Mouse (Mus musculus): ENCODE measurements around the gene Itpk1. TPM values are rescaled to one million over a fixed set of nuclear protein-coding genes. Genes with fewer than 3 reads are reported as not detected.

Itpk1 gene
- polyA plus RNA-seq, 1 experiment from 2014 or later, result 8.9 TPM

DNA sequence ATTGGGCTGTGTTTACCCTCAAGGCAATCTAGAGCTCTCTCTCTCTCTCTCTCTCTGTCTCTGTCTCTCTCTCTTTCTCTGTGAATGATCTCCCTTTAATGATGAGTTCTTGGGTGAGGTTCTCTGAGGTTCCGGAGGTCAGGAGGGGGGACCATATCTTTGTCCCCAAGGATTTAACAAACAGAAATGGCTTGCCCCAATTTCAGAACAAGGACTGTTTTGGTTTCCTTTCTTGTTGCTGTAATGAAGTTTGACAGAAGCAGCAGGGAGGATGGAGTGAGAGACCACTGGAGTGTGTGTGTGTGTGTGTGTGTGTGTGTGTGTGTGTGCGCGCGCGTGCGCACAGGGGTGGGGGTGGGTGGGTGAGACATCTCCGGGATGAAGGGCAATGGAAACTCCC, 163.6 kb downstream of the Itpk1 start:
- Histone ChIP-seq H3K4me3 (replicated peaks) (no peak overlapping the region), H3K27ac (no peak overlapping the region), H3K4me1 (replicated peaks) (no peaks in the 10 kb centered on the region), H3K9ac (replicated peaks) (no peak overlapping the region), H3K9me3 (no peaks in the 10 kb centered on the region), H3K4me2 (no peak overlapping the region), H3K27me3 (peaks cover 40% of the 10 kb centered on the region), H3K36me3 (no peaks in the 10 kb centered on the region)
- no peak for ATAC-seq (ENCODE audit: insufficient number of reproducible peaks, insufficient read depth, low FRiP score, low TSS enrichment, low read depth)
- 95% methylated on average over 7 of the region's 7 CpGs for WGBS

DNA sequence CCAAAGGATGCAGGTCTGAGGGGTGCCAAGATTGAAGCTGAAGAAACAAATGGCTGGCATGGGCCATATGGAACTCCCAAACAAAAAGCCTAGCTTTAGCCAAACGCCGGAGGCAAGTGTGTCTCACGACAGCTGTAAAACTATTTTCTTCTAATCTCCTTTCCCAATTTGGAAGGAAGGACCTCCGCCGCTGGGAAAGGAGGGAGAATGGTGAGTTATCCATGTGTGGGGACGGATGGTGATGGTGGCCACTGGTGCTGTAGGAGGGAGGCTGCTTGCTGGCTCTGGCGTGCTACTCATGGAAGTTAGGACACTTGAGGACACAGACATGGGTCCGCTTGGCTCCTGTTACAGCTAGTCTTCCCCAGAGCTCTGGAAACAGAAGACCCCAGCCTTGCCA, 164.5 kb downstream of the Itpk1 start:
- H3K9me3 ChIP-seq, result no peaks in the 10 kb centered on the region
- ATAC-seq (ENCODE audit: insufficient number of reproducible peaks, insufficient read depth, low FRiP score, low TSS enrichment, low read depth), result no peak
- no peaks in the 10 kb centered on the region for H3K36me3 ChIP-seq
- H3K4me3 ChIP-seq (replicated peaks), result no peak overlapping the region
- WGBS, result 43% methylated on average over 8 of the region's 8 CpGs
- no peaks in the 10 kb centered on the region for H3K4me1 ChIP-seq (replicated peaks)
- no peak overlapping the region for H3K9ac ChIP-seq (replicated peaks)
- H3K27ac ChIP-seq, result no peak overlapping the region
- H3K27me3 ChIP-seq, result peaks cover 43% of the 10 kb centered on the region
- H3K4me2 ChIP-seq, result no peak overlapping the region

DNA sequence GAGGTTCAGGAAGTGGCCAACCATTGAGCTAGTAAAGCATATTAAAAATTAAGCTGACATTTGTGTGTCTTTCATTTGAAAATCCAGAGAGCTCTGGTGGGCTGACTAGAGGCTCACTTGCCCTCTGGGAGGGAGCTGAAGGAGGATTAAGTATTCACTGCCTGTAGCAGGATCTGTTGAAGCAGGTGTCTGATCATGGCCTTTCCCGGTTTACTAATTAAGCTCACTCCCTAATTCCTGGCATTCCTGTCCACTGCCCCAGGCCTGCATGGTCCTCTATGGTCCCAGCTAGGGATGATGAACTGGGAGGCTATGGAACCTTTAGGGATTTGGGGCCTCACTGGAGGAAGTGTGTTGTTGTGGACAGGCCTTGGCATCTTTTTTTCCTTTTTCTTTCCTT, 168.9 kb downstream of the Itpk1 start:
- no peaks in the 10 kb centered on the region for H3K4me1 ChIP-seq (replicated peaks)
- no peak overlapping the region for H3K9ac ChIP-seq (replicated peaks)
- no peak overlapping the region for H3K4me2 ChIP-seq
- H3K9me3 ChIP-seq, result no peaks in the 10 kb centered on the region
- H3K27ac ChIP-seq, result no peak overlapping the region
- no peak overlapping the region for H3K4me3 ChIP-seq (replicated peaks)
- ATAC-seq (ENCODE audit: insufficient number of reproducible peaks, insufficient read depth, low FRiP score, low TSS enrichment, low read depth), result no peak
- no peaks in the 10 kb centered on the region for H3K36me3 ChIP-seq
- peaks cover 65% of the 10 kb centered on the region for H3K27me3 ChIP-seq
- WGBS, result 68% methylated on average over 1 of the region's 1 CpGs

DNA sequence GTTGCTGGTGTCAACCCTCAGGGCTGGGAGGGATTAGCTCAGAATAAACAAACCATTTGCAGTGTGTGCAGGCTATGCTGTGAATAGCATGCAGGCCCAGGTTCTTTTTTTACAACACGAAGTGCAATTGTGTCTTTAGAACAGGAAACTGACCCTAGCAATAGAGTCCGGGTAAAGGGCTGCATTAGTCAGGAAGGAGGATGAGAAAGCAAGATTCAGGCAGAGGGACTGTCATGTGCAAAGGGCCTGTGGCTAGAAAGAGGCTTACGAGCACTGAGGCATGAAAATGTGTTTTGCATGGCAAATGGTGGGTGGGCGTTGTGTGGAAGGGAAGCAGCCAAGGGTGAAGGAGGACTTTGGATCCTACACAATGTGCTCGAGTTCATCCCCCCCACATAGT, 176.7 kb downstream of the Itpk1 start:
- Histone ChIP-seq H3K4me3 (replicated peaks) (no peak overlapping the region), H3K9me3 (no peaks in the 10 kb centered on the region), H3K9ac (replicated peaks) (no peak overlapping the region), H3K27me3 (peaks cover 70% of the 10 kb centered on the region), H3K27ac (no peak overlapping the region), H3K4me1 (replicated peaks) (no peaks in the 10 kb centered on the region), H3K4me2 (no peak overlapping the region), H3K36me3 (no peaks in the 10 kb centered on the region)
- WGBS, result 71% methylated on average over 5 of the region's 5 CpGs
- ATAC-seq (ENCODE audit: insufficient number of reproducible peaks, insufficient read depth, low FRiP score, low TSS enrichment, low read depth), result no peak

DNA sequence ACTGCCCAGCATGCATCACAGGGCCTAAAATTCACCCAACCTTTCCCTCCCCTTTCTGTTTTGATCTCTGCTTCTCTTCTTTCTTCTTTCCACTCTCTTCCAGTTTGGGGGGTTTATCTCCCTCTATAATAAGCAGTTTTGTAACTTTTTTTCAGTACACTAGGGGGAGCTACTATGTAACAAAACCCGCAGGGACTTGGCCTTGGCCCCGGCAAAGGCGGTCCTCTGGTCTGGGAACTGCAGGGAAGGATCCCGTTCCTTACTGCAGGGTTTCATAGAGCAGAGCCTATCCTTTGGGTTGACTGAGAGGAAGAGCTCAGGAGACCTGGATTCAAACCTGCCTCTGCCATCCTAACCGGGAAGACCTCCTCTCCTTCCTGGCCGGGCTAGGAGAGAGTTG, 180.0 kb downstream of the Itpk1 start:
- Histone ChIP-seq H3K9ac (replicated peaks) (no peak overlapping the region), H3K27me3 (peaks cover 80% of the 10 kb centered on the region), H3K4me3 (replicated peaks) (no peak overlapping the region), H3K36me3 (no peaks in the 10 kb centered on the region), H3K4me1 (replicated peaks) (peaks cover 6% of the 10 kb centered on the region), H3K27ac (no peak overlapping the region), H3K4me2 (no peak overlapping the region), H3K9me3 (no peaks in the 10 kb centered on the region)
- no peak for ATAC-seq (ENCODE audit: insufficient number of reproducible peaks, insufficient read depth, low FRiP score, low TSS enrichment, low read depth)
- 18% methylated on average over 6 of the region's 6 CpGs for WGBS

DNA sequence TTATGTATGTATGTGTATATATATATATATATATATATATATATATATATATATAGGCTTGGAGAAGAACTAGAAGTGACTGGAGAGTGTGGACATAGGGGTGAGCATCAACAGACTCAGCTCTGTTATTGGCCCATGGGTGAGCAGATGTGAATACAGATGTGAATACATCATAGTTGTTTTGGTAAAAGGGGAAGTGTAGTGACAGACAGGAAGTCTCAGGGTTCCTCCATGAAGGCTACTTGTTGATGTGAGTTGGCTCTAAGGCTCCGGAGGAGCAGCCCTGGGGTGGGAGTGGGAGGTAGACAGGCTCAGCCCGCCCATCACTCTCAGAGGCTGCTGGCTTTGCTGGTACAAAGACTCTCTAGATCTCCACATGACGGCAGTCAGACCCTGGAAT, 180.5 kb downstream of the Itpk1 start:
- no peak overlapping the region for H3K4me2 ChIP-seq
- no peak for ATAC-seq (ENCODE audit: insufficient number of reproducible peaks, insufficient read depth, low FRiP score, low TSS enrichment, low read depth)
- no peaks in the 10 kb centered on the region for H3K9me3 ChIP-seq
- H3K4me3 ChIP-seq (replicated peaks), result no peak overlapping the region
- no peak overlapping the region for H3K27ac ChIP-seq
- H3K36me3 ChIP-seq, result no peaks in the 10 kb centered on the region
- 66% methylated on average over 3 of the region's 3 CpGs for WGBS
- H3K4me1 ChIP-seq (replicated peaks), result peaks cover 6% of the 10 kb centered on the region
- no peak overlapping the region for H3K9ac ChIP-seq (replicated peaks)
- H3K27me3 ChIP-seq, result peaks cover 77% of the 10 kb centered on the region

DNA sequence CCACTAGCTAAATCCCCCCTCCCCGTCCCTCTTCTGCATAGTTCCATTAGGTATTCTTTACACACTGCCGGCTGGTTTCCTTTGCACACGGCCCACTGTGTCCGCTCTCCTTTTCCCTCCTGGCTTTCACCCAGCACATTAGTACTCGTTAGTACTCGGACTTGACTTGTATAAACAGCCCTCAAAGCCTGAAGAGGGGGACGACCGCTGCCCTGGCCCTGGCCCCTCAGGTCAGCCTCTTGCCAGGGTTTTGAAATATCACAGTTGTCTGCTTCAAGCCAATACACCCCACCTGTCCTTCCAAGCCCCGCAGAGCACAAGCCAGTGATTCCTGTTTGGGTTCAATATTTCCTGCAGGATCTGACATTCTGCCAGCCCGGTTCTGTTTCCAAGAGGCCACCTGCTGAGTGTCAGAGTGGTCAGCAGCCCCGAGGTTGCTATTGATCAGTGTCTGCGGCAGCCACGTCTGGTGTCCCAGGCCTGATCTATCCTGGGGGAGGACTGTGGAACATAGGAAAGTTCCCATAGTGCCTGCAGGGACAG, 182.9 kb downstream of the Itpk1 start:
- Histone ChIP-seq H3K4me2 (no peak overlapping the region), H3K27me3 (peaks cover 63% of the 10 kb centered on the region), H3K9me3 (no peaks in the 10 kb centered on the region), H3K27ac (no peak overlapping the region), H3K4me1 (replicated peaks) (peaks cover 6% of the 10 kb centered on the region), H3K36me3 (no peaks in the 10 kb centered on the region), H3K4me3 (replicated peaks) (no peak overlapping the region), H3K9ac (replicated peaks) (no peak overlapping the region)
- 30% methylated on average over 13 of the region's 13 CpGs for WGBS
- no peak for ATAC-seq (ENCODE audit: insufficient number of reproducible peaks, insufficient read depth, low FRiP score, low TSS enrichment, low read depth)

DNA sequence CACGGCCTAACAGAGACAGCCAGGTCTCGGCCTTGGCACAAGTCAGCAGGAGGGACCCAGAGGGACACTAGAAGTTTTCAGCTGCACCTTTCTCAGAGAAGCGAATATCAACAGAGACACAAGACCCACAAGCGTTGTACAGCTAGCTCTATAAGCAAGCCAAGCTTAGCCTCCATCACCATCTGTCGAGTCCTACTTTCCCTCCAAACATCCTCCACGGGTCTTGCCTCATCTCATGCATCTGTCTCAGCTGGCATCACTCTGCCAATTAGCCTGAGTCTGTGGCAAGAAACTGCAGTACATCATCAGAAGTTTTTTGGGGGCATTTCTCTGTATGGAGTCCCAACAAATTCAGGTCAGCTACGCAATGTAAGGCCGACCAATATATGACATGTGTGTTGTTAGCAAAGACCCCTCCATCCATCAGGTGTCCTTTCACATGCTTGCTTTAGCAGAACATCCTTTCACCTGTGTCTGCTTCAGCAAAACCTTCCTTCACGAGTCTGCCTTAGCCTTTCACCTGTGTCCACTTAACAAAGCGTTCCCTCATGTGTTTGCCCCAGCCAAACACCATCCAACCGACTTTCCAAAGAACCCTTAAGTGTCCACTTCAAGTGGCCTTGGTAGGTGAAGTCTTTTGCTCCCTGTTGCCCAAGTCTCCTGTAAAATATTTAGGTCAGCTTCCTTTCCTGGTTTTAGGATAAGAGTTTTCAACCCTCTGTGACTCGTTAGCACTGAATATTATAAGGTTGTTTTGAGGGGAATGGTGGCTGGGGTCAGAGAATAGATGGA, 184.6 kb downstream of the Itpk1 start:
- H3K4me1 ChIP-seq (replicated peaks), result peaks cover 6% of the 10 kb centered on the region
- H3K27ac ChIP-seq, result no peak overlapping the region
- H3K9ac ChIP-seq (replicated peaks), result no peak overlapping the region
- no peaks in the 10 kb centered on the region for H3K9me3 ChIP-seq
- H3K4me3 ChIP-seq (replicated peaks), result no peak overlapping the region
- peaks cover 56% of the 10 kb centered on the region for H3K27me3 ChIP-seq
- H3K4me2 ChIP-seq, result no peak overlapping the region
- no peaks in the 10 kb centered on the region for H3K36me3 ChIP-seq
- WGBS, result 84% methylated on average over 12 of the region's 12 CpGs
- no peak for ATAC-seq (ENCODE audit: insufficient number of reproducible peaks, insufficient read depth, low FRiP score, low TSS enrichment, low read depth)

MicroRNAs encoded within 50 kb of the gene (microRNA counts, 519-probe panel; counts per million panel counts)
- not detected for microRNA mmu-miR-1936

Small RNAs within 50 kb of the gene (microRNA-seq; reads per million reads assigned to microRNA genes)
- not detected for gene Mir1936

Other genes starting within 250 kb of the Itpk1 start
- 37.5 and 37.6 TPM in 2 replicates for gene Golga5, start 235.8 kb downstream of the Itpk1 start, polyA plus RNA-seq (2016; fragmentation: Nextera tagmentation; extraction: Ambion mirVana)
- 0.33 and 0.70 TPM in 2 replicates for gene Chga, start 150.0 kb downstream of the Itpk1 start, polyA plus RNA-seq (2016; fragmentation: Nextera tagmentation; extraction: Ambion mirVana)
- gene Moap1, start 38.7 kb upstream of the Itpk1 start, polyA plus RNA-seq (2016; fragmentation: Nextera tagmentation; extraction: Ambion mirVana), result 26.0 and 34.1 TPM in 2 replicates
- gene Tmem251, start 38.8 kb upstream of the Itpk1 start, polyA plus RNA-seq (2016; fragmentation: Nextera tagmentation; extraction: Ambion mirVana), result 11.1 and 11.5 TPM in 2 replicates
- not detected in 2 replicates for gene Gm28051, start 52.8 kb upstream of the Itpk1 start, polyA plus RNA-seq (2016; fragmentation: Nextera tagmentation; extraction: Ambion mirVana)
- 39.9 and 46.3 TPM in 2 replicates for gene Gon7, start 52.9 kb upstream of the Itpk1 start, polyA plus RNA-seq (2016; fragmentation: Nextera tagmentation; extraction: Ambion mirVana)
- 46.7 and 47.7 TPM in 2 replicates for gene Ubr7, start 53.0 kb upstream of the Itpk1 start, polyA plus RNA-seq (2016; fragmentation: Nextera tagmentation; extraction: Ambion mirVana)
- 29.9 and 34.0 TPM in 2 replicates for gene Gm20604, start 53.7 kb upstream of the Itpk1 start, polyA plus RNA-seq (2016; fragmentation: Nextera tagmentation; extraction: Ambion mirVana)
- 27.4 and 28.8 TPM in 2 replicates for gene Btbd7, start 173.5 kb upstream of the Itpk1 start, polyA plus RNA-seq (2016; fragmentation: Nextera tagmentation; extraction: Ambion mirVana)
- not detected in 2 replicates for gene Cox8c, start 194.4 kb upstream of the Itpk1 start, polyA plus RNA-seq (2016; fragmentation: Nextera tagmentation; extraction: Ambion mirVana)
- 0.24 and 0.26 TPM in 2 replicates for gene Unc79, start 243.9 kb upstream of the Itpk1 start, polyA plus RNA-seq (2016; fragmentation: Nextera tagmentation; extraction: Ambion mirVana)

All from limb, embryonic 12.5 days (tissue).